Mouse (Mus musculus) spleen, adult 2 months (tissue): ENCODE data around the gene Pet2. TPM values are rescaled to one million over a fixed set of nuclear protein-coding genes. Genes with fewer than 3 reads are reported as not detected.

Experiments used
- DNase-seq, 2 experiments: peaks; one replicate each; pipeline versions ENCODE4 v3.0.0 to v3.0.0-alpha.2; 2012 to 2021; ENCODE audit warnings: low spot score in 2 of 2, low read depth in 1 of 2
- H3K27ac ChIP-seq: fragments of 200-500 bp; 2 replicates; pipeline ENCODE4 v1.5.1; 2012; ENCODE audit warnings: low read length, inconsistent platforms; ENCODE audit not compliant: insufficient read depth
- H3K27me3 ChIP-seq: fragments of 200-500 bp; 2 replicates; pipeline ENCODE4 v1.6.1; 2012; ENCODE audit warnings: mild to moderate bottlenecking, moderate library complexity, low read length, inconsistent platforms; ENCODE audit not compliant: control insufficient read depth, insufficient read depth
- H3K36me3 ChIP-seq: fragments of 200-500 bp; 2 replicates; pipeline ENCODE4 v1.6.1; 2012; ENCODE audit warnings: mild to moderate bottlenecking, low read length, inconsistent platforms; ENCODE audit not compliant: control insufficient read depth, insufficient read depth
- H3K4me1 ChIP-seq: fragments of 200-500 bp; 2 replicates; pipeline ENCODE4 v1.6.1; 2011; ENCODE audit warnings: inconsistent platforms; ENCODE audit not compliant: control insufficient read depth, insufficient read depth, insufficient read length
- H3K4me3 ChIP-seq: fragments of 200-500 bp; 2 replicates; pipeline ENCODE4 v1.5.1; 2011; ENCODE audit warnings: mild to moderate bottlenecking, inconsistent platforms; ENCODE audit not compliant: insufficient read depth, insufficient read length; ENCODE audit errors: extremely low read depth
- CTCF ChIP-seq: fragments of 200-500 bp; IDR thresholded peaks from 2 replicates; pipeline ENCODE4 v1.5.1; 2011; ENCODE audit warnings: mild to moderate bottlenecking, inconsistent platforms; ENCODE audit not compliant: insufficient read depth, insufficient read length, insufficient replicate concordance; ENCODE audit errors: extremely low read depth
- POLR2A ChIP-seq: fragments of 200-500 bp; IDR thresholded peaks from 2 replicates; pipeline ENCODE4 v1.6.1; 2011; ENCODE audit warnings: low read depth, low read length, inconsistent platforms
- WGBS: fragments of 180-500 bp; shearing (Covaris S2); methylation state at CpG from one replicate; pipeline ENCODE4 v1.1.7; 2018; 5-methylcytosine and 5-hydroxymethylcytosine counted together
- polyA plus RNA-seq: library from polyadenylated mRNA; depleted of rRNA; stranded (reverse); fragments of >200 nt; gene quantifications from 2 replicates; pipeline ENCODE4 v1.2.3, GENCODE M21; 2012; rRNA removed

The Pet2 gene
- not detected in 2 replicates for polyA plus RNA-seq

DNA sequence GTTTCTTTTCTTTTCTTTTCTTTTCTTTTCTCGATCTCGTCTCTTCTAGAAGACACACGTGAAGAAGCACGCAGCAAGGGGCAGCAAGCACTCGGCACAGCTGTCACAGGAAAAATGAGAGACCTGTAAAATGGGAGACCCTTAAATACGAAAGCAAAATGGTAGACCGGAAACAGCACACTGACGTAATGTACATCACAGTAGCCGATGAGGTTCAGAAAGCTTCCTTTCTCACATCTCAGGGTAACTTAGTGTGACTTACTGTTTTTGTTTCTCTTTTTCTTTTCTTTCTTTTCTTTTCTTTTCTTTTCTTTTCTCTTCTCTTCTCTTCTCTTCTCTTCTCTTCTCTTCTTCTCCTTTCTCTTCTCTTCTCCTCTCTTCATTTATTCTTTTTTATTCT is at the start of gene Pet2:
Pet2 (minus strand) TSS at position 101 of the 400 bp plus-strand sequence.
- no peak within 1 kb of the TSS for H3K4me3 ChIP-seq
- H3K4me1 ChIP-seq, result no peaks in the 10 kb centered on the region
- H3K36me3 ChIP-seq, result no peaks in the 10 kb centered on the region
- H3K27ac ChIP-seq, result no peak within 1 kb of the TSS
- 91% methylated on average over 9 of the region's 9 CpGs for WGBS
- no peak for DNase-seq
- H3K27me3 ChIP-seq, result no peaks in the 10 kb centered on the region
- TF ChIP-seq POLR2A (no peak), CTCF (no peak)
